Mouse (Mus musculus) embryonic facial prominence, embryonic 15.5 days (tissue): Measurements from ENCODE around the gene Kcnh2. TPM values are rescaled to one million over a fixed set of nuclear protein-coding genes. Genes with fewer than 3 reads are reported as not detected.
A peak's percentile ranks its signal among the peaks of the same experiment; 100 is the strongest.

ENCODE experiments used
- ATAC-seq: fragments of 200-750 bp; cut with Nextera tagmentation; 2 replicates; pipeline ENCODE4 v1.8.0; 2017; ENCODE audit warnings: low read depth, moderate TSS enrichment; ENCODE audit not compliant: insufficient number of reproducible peaks, low FRiP score, low TSS enrichment
- H3K27ac ChIP-seq: fragments of 300-500 bp; sonication (generic); replicated peaks from 2 replicates; pipeline ENCODE4 v1.5.1; 2015; ENCODE audit warnings: mild to moderate bottlenecking, inconsistent platforms
- H3K27me3 ChIP-seq: fragments of 300-500 bp; sonication (generic); 2 replicates; pipeline ENCODE4 v1.6.1; 2015; ENCODE audit warnings: inconsistent platforms
- H3K36me3 ChIP-seq: fragments of 300-500 bp; sonication (generic); 2 replicates; pipeline ENCODE4 v1.6.1; 2015; ENCODE audit warnings: mild to moderate bottlenecking, inconsistent platforms
- H3K4me1 ChIP-seq: fragments of 300-500 bp; sonication (generic); 2 replicates; pipeline ENCODE4 v1.6.1; 2015; ENCODE audit warnings: inconsistent platforms
- H3K4me2 ChIP-seq: fragments of 300-500 bp; sonication (generic); replicated peaks from 2 replicates; pipeline ENCODE4 v1.6.1; 2015; ENCODE audit warnings: mild to moderate bottlenecking, inconsistent platforms
- H3K4me3 ChIP-seq: fragments of 300-500 bp; sonication (generic); replicated peaks from 2 replicates; pipeline ENCODE4 v1.5.1; 2015; ENCODE audit warnings: mild to moderate bottlenecking, inconsistent platforms
- H3K9ac ChIP-seq: fragments of 300-500 bp; sonication (generic); 2 replicates; pipeline ENCODE4 v1.6.1; 2015; ENCODE audit warnings: inconsistent platforms
- H3K9me3 ChIP-seq: fragments of 300-500 bp; sonication (generic); replicated peaks from 2 replicates; pipeline ENCODE4 v1.6.1; 2016; ENCODE audit warnings: inconsistent platforms
- WGBS: fragments of 180-500 bp; shearing (Covaris S2); methylation state at CpG from one replicate; pipeline ENCODE4 v1.1.7; 2015; 5-methylcytosine and 5-hydroxymethylcytosine counted together
- polyA plus RNA-seq: library from polyadenylated mRNA; unstranded; fragments of >200 nt; fragmentation: Nextera tagmentation; extraction: Ambion mirVana; gene quantifications from 2 replicates; pipeline ENCODE4 v1.2.1, GENCODE M21; 2015

The Kcnh2 gene
- polyA plus RNA-seq, 1 experiment from 2014 or later: 5.1 TPM

- Histone ChIP-seq H3K27ac (no peak overlapping the region), H3K4me2 (no peak overlapping the region), H3K27me3 (peaks cover 20% of the 10 kb centered on the region), H3K4me1 (peaks cover 7% of the 10 kb centered on the region), H3K4me3 (no peak overlapping the region), H3K9me3 (no peaks in the 10 kb centered on the region), H3K9ac (no peak overlapping the region), H3K36me3 (no peaks in the 10 kb centered on the region)
- 12% methylated on average over 7 of the region's 7 CpGs for WGBS
- ATAC-seq: 0 out of 2 replicates have a peak, but pooled peaks have one; percentile 26
Measured at GRCm38 (mm10) chr5:24357461-24357860, 6.1 kb upstream of the Kcnh2 start.

GRCm38 (mm10) chr5:24356764-24357163 lies 5.4 kb upstream of the Kcnh2 start:
- 62% methylated on average over 4 of the region's 4 CpGs for WGBS
- H3K9me3 ChIP-seq: no peaks in the 10 kb centered on the region

GRCm38 (mm10) chr5:24353327-24353726 lies 1.9 kb upstream of the Kcnh2 start:
- Histone ChIP-seq H3K4me3 (no peak overlapping the region), H3K36me3 (no peaks in the 10 kb centered on the region), H3K4me1 (peaks cover 38% of the 10 kb centered on the region), H3K4me2 (no peak overlapping the region), H3K27me3 (peaks cover 54% of the 10 kb centered on the region), H3K9ac (no peak overlapping the region), H3K9me3 (no peaks in the 10 kb centered on the region), H3K27ac (0 out of 2 replicates have a peak overlapping the region, but pooled peaks have one; percentile 28)
- 21% methylated on average over 4 of the region's 4 CpGs for WGBS
- no peak for ATAC-seq

More at GRCm38 (mm10) chr5:24356764-24357163, 5.4 kb upstream of the Kcnh2 start:
- H3K27me3 ChIP-seq: peaks cover 27% of the 10 kb centered on the region
- H3K9ac ChIP-seq: no peak overlapping the region
- H3K4me2 ChIP-seq: no peak overlapping the region
- no peak overlapping the region for H3K27ac ChIP-seq
- no peak overlapping the region for H3K4me3 ChIP-seq
- H3K36me3 ChIP-seq: no peaks in the 10 kb centered on the region
- H3K4me1 ChIP-seq: peaks cover 14% of the 10 kb centered on the region
- ATAC-seq: no peak

GRCm38 (mm10) chr5:24352251-24352859 lies 951 bp upstream of the Kcnh2 start:
- ATAC-seq: peak; percentile 56
- WGBS: 2% methylated on average over 24 of the region's 24 CpGs
- peaks cover 61% of the 10 kb centered on the region for H3K27me3 ChIP-seq
- no peaks in the 10 kb centered on the region for H3K9me3 ChIP-seq
- H3K4me1 ChIP-seq: peaks cover 44% of the 10 kb centered on the region
- peak overlapping the region; percentile 74 for H3K27ac ChIP-seq
- no peak overlapping the region for H3K9ac ChIP-seq
- H3K36me3 ChIP-seq: no peaks in the 10 kb centered on the region
- H3K4me2 ChIP-seq: peak overlapping the region; percentile 99
- H3K4me3 ChIP-seq: peak overlapping the region; percentile 60

GRCm38 (mm10) chr5:24351701-24352171 lies 332 bp upstream of the Kcnh2 start:
- no peaks in the 10 kb centered on the region for H3K9me3 ChIP-seq
- H3K4me1 ChIP-seq: peaks cover 44% of the 10 kb centered on the region
- no peaks in the 10 kb centered on the region for H3K36me3 ChIP-seq
- under 1% methylated on average over 37 of the region's 41 CpGs for WGBS
- H3K4me3 ChIP-seq: peak overlapping the region; percentile 60
- H3K4me2 ChIP-seq: peak overlapping the region; percentile 99
- H3K27me3 ChIP-seq: peaks cover 61% of the 10 kb centered on the region
- peak overlapping the region; percentile 74 for H3K27ac ChIP-seq
- peak; percentile 84 for ATAC-seq
- H3K9ac ChIP-seq: peak overlapping the region; percentile 3; the same call in 1 of the 2 replicates

GRCm38 (mm10) chr5:24350531-24351250 lies 713 bp downstream of the Kcnh2 start:
- H3K4me1 ChIP-seq: peaks cover 44% of the 10 kb centered on the region
- H3K36me3 ChIP-seq: no peaks in the 10 kb centered on the region
- H3K4me3 ChIP-seq: peak overlapping the region; percentile 60
- no peak overlapping the region for H3K27ac ChIP-seq
- ATAC-seq: no peak
- H3K9me3 ChIP-seq: no peaks in the 10 kb centered on the region
- peak overlapping the region; percentile 99 for H3K4me2 ChIP-seq
- H3K9ac ChIP-seq: peak overlapping the region; percentile 37
- WGBS: 40% methylated on average over 15 of the region's 15 CpGs
- H3K27me3 ChIP-seq: peaks cover 70% of the 10 kb centered on the region

- ATAC-seq: no peak
- Histone ChIP-seq H3K4me2 (peak overlapping the region; percentile 99), H3K27ac (no peak overlapping the region), H3K4me1 (peaks cover 45% of the 10 kb centered on the region), H3K27me3 (peaks cover 76% of the 10 kb centered on the region), H3K36me3 (no peaks in the 10 kb centered on the region), H3K9ac (no peak overlapping the region), H3K4me3 (no peak overlapping the region), H3K9me3 (no peaks in the 10 kb centered on the region)
- 49% methylated on average over 3 of the region's 3 CpGs for WGBS
Measured at GRCm38 (mm10) chr5:24350073-24350472, 1.3 kb downstream of the Kcnh2 start.

- H3K4me3 ChIP-seq: peak overlapping the region; percentile 47
- no peaks in the 10 kb centered on the region for H3K9me3 ChIP-seq
- no peak for ATAC-seq
- no peaks in the 10 kb centered on the region for H3K36me3 ChIP-seq
- H3K4me1 ChIP-seq: peaks cover 55% of the 10 kb centered on the region
- no peak overlapping the region for H3K9ac ChIP-seq
- no peak overlapping the region for H3K27ac ChIP-seq
- under 1% methylated on average over 30 of the region's 30 CpGs for WGBS
- H3K27me3 ChIP-seq: peaks cover 80% of the 10 kb centered on the region
- H3K4me2 ChIP-seq: peak overlapping the region; percentile 94
Measured at GRCm38 (mm10) chr5:24348546-24348945, 2.9 kb downstream of the Kcnh2 start.

GRCm38 (mm10) chr5:24348128-24348527 lies 3.3 kb downstream of the Kcnh2 start:
- ATAC-seq: peak; percentile 48
- under 1% methylated on average over 41 of the region's 41 CpGs for WGBS
- no peaks in the 10 kb centered on the region for H3K9me3 ChIP-seq
- no peak overlapping the region for H3K27ac ChIP-seq
- H3K27me3 ChIP-seq: peaks cover 77% of the 10 kb centered on the region
- no peak overlapping the region for H3K9ac ChIP-seq
- no peaks in the 10 kb centered on the region for H3K36me3 ChIP-seq
- H3K4me2 ChIP-seq: peak overlapping the region; percentile 94
- peaks cover 55% of the 10 kb centered on the region for H3K4me1 ChIP-seq
- H3K4me3 ChIP-seq: peak overlapping the region; percentile 47

GRCm38 (mm10) chr5:24347186-24347875 lies 4.1 kb downstream of the Kcnh2 start:
- WGBS: 52% methylated on average over 7 of the region's 7 CpGs
- no peak overlapping the region for H3K4me2 ChIP-seq
- H3K9me3 ChIP-seq: no peaks in the 10 kb centered on the region
- H3K27ac ChIP-seq: no peak overlapping the region
- no peaks in the 10 kb centered on the region for H3K36me3 ChIP-seq
- no peak overlapping the region for H3K9ac ChIP-seq
- peaks cover 47% of the 10 kb centered on the region for H3K4me1 ChIP-seq
- H3K27me3 ChIP-seq: peaks cover 69% of the 10 kb centered on the region
- ATAC-seq: no peak
- H3K4me3 ChIP-seq: no peak overlapping the region

GRCm38 (mm10) chr5:24346313-24346712 lies 5.1 kb downstream of the Kcnh2 start:
- Histone ChIP-seq H3K4me1 (peaks cover 38% of the 10 kb centered on the region), H3K9ac (no peak overlapping the region), H3K4me2 (no peak overlapping the region), H3K9me3 (no peaks in the 10 kb centered on the region), H3K27me3 (peaks cover 63% of the 10 kb centered on the region), H3K27ac (no peak overlapping the region), H3K4me3 (no peak overlapping the region), H3K36me3 (no peaks in the 10 kb centered on the region)
- WGBS: 85% methylated on average over 7 of the region's 7 CpGs
- no peak for ATAC-seq
